Mouse (Mus musculus) myocyte (in vitro differentiated cells): Measurements from ENCODE around the gene Cog5.

Source experiments
- CEBPB ChIP-seq: IDR thresholded peaks from 2 replicates; pipeline ENCODE4 v1.6.1; 2011; ENCODE audit warnings: mild to moderate bottlenecking, moderate library complexity; ENCODE audit not compliant: poor library complexity, insufficient read depth, severe bottlenecking
- E2F4 ChIP-seq: IDR thresholded peaks from one replicate; pipeline ENCODE4 v1.6.1; 2011; ENCODE audit warnings: mild to moderate bottlenecking, control low read depth, moderate library complexity; ENCODE audit not compliant: insufficient read depth
- MAX ChIP-seq: IDR thresholded peaks from one replicate; pipeline ENCODE4 v1.6.1; 2011; ENCODE audit warnings: low read depth, mild to moderate bottlenecking, control low read depth
- POLR2A ChIP-seq: IDR thresholded peaks from one replicate; pipeline ENCODE4 v1.6.1; 2011; ENCODE audit warnings: low read depth, mild to moderate bottlenecking, control low read depth, moderate library complexity; ENCODE audit not compliant: insufficient read length
- TCF12 ChIP-seq: IDR thresholded peaks from one replicate; pipeline ENCODE4 v1.6.1; 2011; ENCODE audit warnings: mild to moderate bottlenecking, control low read depth; ENCODE audit not compliant: poor library complexity, insufficient read depth, severe bottlenecking
- USF1 ChIP-seq: IDR thresholded peaks from one replicate; pipeline ENCODE4 v1.6.1; 2011; ENCODE audit warnings: low read depth, mild to moderate bottlenecking, control low read depth, moderate library complexity

GRCm38 (mm10) chr12:31819096-31819495 lies 164.4 kb downstream of the Cog5 start:
- TF ChIP-seq USF1, result no peak
- TF ChIP-seq POLR2A, result no peak
- TF ChIP-seq MAX, result no peak
- no peak for TF ChIP-seq TCF12
- TF ChIP-seq E2F4, result no peak
- no peak for TF ChIP-seq CEBPB
